Comparison of ENCODE assay signal across 23 mouse cellular contexts in the genomic region with DNA sequence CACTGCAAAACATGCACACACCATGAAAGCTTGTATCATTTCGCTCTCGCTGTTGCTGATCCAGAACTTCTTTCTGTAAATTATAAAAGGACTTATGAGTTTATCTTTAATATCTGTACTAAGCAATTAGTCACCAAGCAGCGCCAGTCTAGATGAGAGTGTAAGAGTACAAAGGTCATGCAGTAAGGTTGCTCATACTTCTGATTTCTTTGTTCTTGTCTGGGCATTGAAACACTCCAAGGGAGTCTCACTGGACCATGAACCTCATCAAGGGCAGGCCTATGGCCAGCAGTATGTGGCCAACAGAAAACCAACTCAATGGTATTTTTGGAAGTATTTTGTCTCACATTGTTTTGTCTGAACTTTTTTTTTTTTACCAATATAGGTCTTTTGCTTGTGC.
DNase-seq lines count a peak whose midpoint lies in the region; ATAC-seq and TF ChIP-seq lines count a peak whose summit lies in the region.
"Had no signal": no experiment of that assay in that cellular context is flagged by ENCODE, and none has a peak within 500 bp of the region (broad histone marks: within the 10 kb centered on the region; RNA-seq: fewer than 3 reads in every experiment).

No protein-coding gene starts in this region.

- H3K9ac ChIP-seq in intestine, embryonic 16.5 days (ENCODE audit: low read depth, low read length) = no peak overlapping the region
- H3K9ac ChIP-seq: embryonic facial prominence, embryonic 15.5 days; hindbrain, embryonic 13.5 days had no signal

- H3K9me3 ChIP-seq in intestine, embryonic 16.5 days (ENCODE audit: control insufficient read depth, low read length) = no peaks in the 10 kb centered on the region
- H3K9me3 ChIP-seq: embryonic facial prominence, embryonic 15.5 days; forebrain, embryonic 10.5 days; heart, embryonic 10.5 days; hindbrain, embryonic 13.5 days had no signal

- no peak overlapping the region for H3K4me3 ChIP-seq in kidney, adult 2 months (ENCODE audit: insufficient read depth, low read depth, low read length)
- H3K4me3 ChIP-seq in intestine, embryonic 16.5 days (ENCODE audit: low read length) = no peak overlapping the region
- H3K4me3 ChIP-seq: embryonic facial prominence, embryonic 15.5 days; erythroblast, embryonic 14.5 days; forebrain, embryonic 10.5 days; heart, embryonic 10.5 days; hindbrain, embryonic 13.5 days had no signal

- DNase-seq in kidney, adult 2 months = peak; percentile 64
- DNase-seq in kidney, postnatal 4 days = no peak
- DNase-seq in Muller cell, postnatal 12 days (ENCODE audit: inconsistent ontology term) = peak; percentile 38
- peak; percentile 14 for DNase-seq in kidney, postnatal 14 days
- DNase-seq in heart, postnatal 25 days (ENCODE audit: low spot score) = no peak
- DNase-seq in urinary bladder, adult 2 months (ENCODE audit: low spot score) = no peak
- no peak for DNase-seq in layer of hippocampus, postnatal 10 days (ENCODE audit: low spot score in 2 of 2)
- DNase-seq: adrenal gland, adult 8-10 months; adrenal gland, postnatal 36 days; cerebellum, adult 2 months; cerebellum, postnatal 10 days; embryo, embryonic 11 days; gastrocnemius, postnatal 36 days; heart, adult 11 months; heart, postnatal 10 days had no signal

- TF ChIP-seq CTCF in kidney, adult 2 months (conservative IDR thresholded peaks at IDR 0.05; ENCODE audit: insufficient read depth, insufficient read length, low read depth, low read length) = no peak

- H3K4me2 ChIP-seq in intestine, embryonic 16.5 days (ENCODE audit: low read depth, low read length) = no peak overlapping the region
- H3K4me2 ChIP-seq: embryonic facial prominence, embryonic 15.5 days; hindbrain, embryonic 13.5 days had no signal

- intact Hi-C loops in heart, postnatal 25 days (cut with DNase I) = no loop called here

- H3K27ac ChIP-seq in kidney, adult 2 months (ENCODE audit: insufficient read depth, low read depth, low read length) = no peak overlapping the region
- no peak overlapping the region for H3K27ac ChIP-seq in intestine, embryonic 16.5 days (ENCODE audit: low read length)
- H3K27ac ChIP-seq: embryonic facial prominence, embryonic 15.5 days; forebrain, embryonic 10.5 days; heart, embryonic 10.5 days; hindbrain, embryonic 13.5 days had no signal

- WGBS in kidney, adult 2 months = 65% methylated on average over 3 of the region's 3 CpGs
- 73% methylated on average over 3 of the region's 3 CpGs for WGBS in intestine, embryonic 16.5 days

- H3K27me3 ChIP-seq in kidney, adult 2 months (replicated peaks; ENCODE audit: control insufficient read depth, insufficient read depth, low read length) = no peaks in the 10 kb centered on the region
- H3K27me3 ChIP-seq in intestine, embryonic 16.5 days (replicated peaks; ENCODE audit: control insufficient read depth, insufficient read depth, low read length) = no peaks in the 10 kb centered on the region
- H3K27me3 ChIP-seq: CH12.LX; embryonic facial prominence, embryonic 15.5 days; hindbrain, embryonic 13.5 days had no signal

- peaks cover 1% of the 10 kb centered on the region; the same call in 1 of the 2 replicates for H3K36me3 ChIP-seq in kidney, adult 2 months (ENCODE audit: control insufficient read depth, insufficient read depth, low read length)
- no peaks in the 10 kb centered on the region for H3K36me3 ChIP-seq in intestine, embryonic 16.5 days (ENCODE audit: control insufficient read depth, insufficient read depth, low read length)
- H3K36me3 ChIP-seq: embryonic facial prominence, embryonic 15.5 days had no signal

- ATAC-seq in intestine, embryonic 16.5 days = peak; percentile 94
- ATAC-seq: forebrain, embryonic 14.5 days had no signal

- H3K4me1 ChIP-seq in kidney, adult 2 months (ENCODE audit: control insufficient read depth, insufficient read depth, low read length) = no peaks in the 10 kb centered on the region; the same call in 1 of the 2 replicates
- H3K4me1 ChIP-seq in intestine, embryonic 16.5 days (ENCODE audit: control insufficient read depth, insufficient read depth, low read length) = no peaks in the 10 kb centered on the region
- H3K4me1 ChIP-seq: embryonic facial prominence, embryonic 15.5 days had no signal

- TF ChIP-seq POLR2A in kidney, adult 2 months (IDR thresholded peaks at IDR 0.05; ENCODE audit: low read depth, low read length) = no peak

Comparison
In these comparisons a context has a peak if more than half of its experiments do, and no peak if none do; other contexts are left out.
1. DNase-seq: peak in kidney, adult 2 months (single experiment), Muller cell, postnatal 12 days (single experiment) and kidney, postnatal 14 days (single experiment); none in kidney, postnatal 4 days (0 of 2), heart, postnatal 25 days (single experiment), urinary bladder, adult 2 months (single experiment) and layer of hippocampus, postnatal 10 days (0 of 2).